Mouse (Mus musculus) spleen, postnatal 14 days (tissue): ENCODE measurements around the gene Cacng2.

Experiments used
- DNase-seq, 2 experiments: peaks; one replicate each; pipeline ENCODE4 v3.0.0; 2021 to 2022; ENCODE audit warnings: low spot score in 2 of 2

The Cacng2 gene

GRCm38 (mm10) chr15:78082841-78083572, 36.8 kb downstream of the Cacng2 start:
- DNase-seq, result no peak

- no peak for DNase-seq
Measured at GRCm38 (mm10) chr15:78082149-78082548, 37.7 kb downstream of the Cacng2 start.

- no peak for DNase-seq
Measured at GRCm38 (mm10) chr15:78081384-78081783, 38.4 kb downstream of the Cacng2 start.

GRCm38 (mm10) chr15:78080326-78080725, 39.5 kb downstream of the Cacng2 start:
- DNase-seq, result no peak

GRCm38 (mm10) chr15:78078776-78079628, 40.8 kb downstream of the Cacng2 start:
- no peak for DNase-seq

GRCm38 (mm10) chr15:78078206-78078605, 41.6 kb downstream of the Cacng2 start:
- no peak for DNase-seq

GRCm38 (mm10) chr15:78075921-78076320, 43.9 kb downstream of the Cacng2 start:
- DNase-seq, result no peak

- no peak for DNase-seq
Measured at GRCm38 (mm10) chr15:78073109-78073508, 46.7 kb downstream of the Cacng2 start.

- DNase-seq, result peak in 1 of 2 experiments; percentile 10
Measured at GRCm38 (mm10) chr15:78066475-78066874, 53.4 kb downstream of the Cacng2 start.

GRCm38 (mm10) chr15:78065541-78065940, 54.3 kb downstream of the Cacng2 start:
- no peak for DNase-seq

- no peak for DNase-seq
Measured at GRCm38 (mm10) chr15:78064340-78064739, 55.5 kb downstream of the Cacng2 start.

- DNase-seq, result no peak
Measured at GRCm38 (mm10) chr15:78062467-78062866, 57.4 kb downstream of the Cacng2 start.

GRCm38 (mm10) chr15:78056930-78057329, 62.9 kb downstream of the Cacng2 start:
- DNase-seq, result no peak

GRCm38 (mm10) chr15:78050682-78051081, 69.1 kb downstream of the Cacng2 start:
- no peak for DNase-seq

GRCm38 (mm10) chr15:78049933-78050332, 69.9 kb downstream of the Cacng2 start:
- DNase-seq, result no peak

- DNase-seq, result no peak
Measured at GRCm38 (mm10) chr15:78045842-78046241, 74.0 kb downstream of the Cacng2 start.

GRCm38 (mm10) chr15:78045314-78045713, 74.5 kb downstream of the Cacng2 start:
- no peak for DNase-seq

GRCm38 (mm10) chr15:78044826-78045225, 75.0 kb downstream of the Cacng2 start:
- DNase-seq, result no peak

- DNase-seq, result no peak
Measured at GRCm38 (mm10) chr15:78042706-78043105, 77.1 kb downstream of the Cacng2 start.

- DNase-seq, result no peak
Measured at GRCm38 (mm10) chr15:78037626-78038025, 82.2 kb downstream of the Cacng2 start.

- DNase-seq, result no peak
Measured at GRCm38 (mm10) chr15:78036586-78036985, 83.2 kb downstream of the Cacng2 start.

- DNase-seq, result no peak
Measured at GRCm38 (mm10) chr15:78029938-78030337, 89.9 kb downstream of the Cacng2 start.

- no peak for DNase-seq
Measured at GRCm38 (mm10) chr15:78026521-78026920, 93.3 kb downstream of the Cacng2 start.
